Mouse (Mus musculus): Measurements from ENCODE around the gene Nxf2. TPM values are rescaled to one million over a fixed set of nuclear protein-coding genes. Genes with fewer than 3 reads are reported as not detected.
"Not testable (repeated sequence)": the region's sequence is repeated elsewhere in the genome, so short reads cannot be mapped to it uniquely, and the experiment has no call there.

Gene Nxf2
- polyA plus RNA-seq, 1 experiment from 2014 or later = 0.50 TPM

DNA sequence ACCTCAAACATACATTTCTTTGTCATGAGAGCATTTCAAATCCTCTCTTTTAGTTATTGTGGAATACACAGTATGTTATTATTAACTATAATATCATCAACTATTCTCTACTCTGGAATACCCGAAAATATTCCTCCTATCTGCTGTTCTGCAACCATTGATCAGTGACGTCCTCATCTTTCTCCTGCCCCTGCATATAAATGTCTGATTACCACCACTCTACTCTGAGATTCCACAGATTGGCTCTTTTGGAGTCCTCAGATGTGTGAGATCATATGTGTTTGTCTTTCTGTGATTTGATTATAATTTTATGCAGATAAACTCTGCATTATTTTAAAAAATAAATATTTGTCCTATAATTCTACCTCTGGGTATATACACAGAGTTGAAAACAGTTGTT is 48.8 kb downstream of the Nxf2 start:
- Histone ChIP-seq H3K4me3 (no peak overlapping the region), H3K4me1 (peaks cover 10% of the 10 kb centered on the region; the same call in 1 of the 2 replicates), H3K9ac (no peak overlapping the region), H3K36me3 (no peaks in the 10 kb centered on the region), H3K4me2 (peak overlapping the region; percentile 43; the same call in 1 of the 2 replicates), H3K27ac (peak overlapping the region; percentile 66; the same call in 1 of the 2 replicates), H3K27me3 (replicated peaks) (no peaks in the 10 kb centered on the region), H3K9me3 (replicated peaks) (no peaks in the 10 kb centered on the region)
- WGBS (ENCODE audit: insufficient replicate concordance) = 35% methylated on average over 2 of the region's 2 CpGs
- ATAC-seq = peak; percentile 60

DNA sequence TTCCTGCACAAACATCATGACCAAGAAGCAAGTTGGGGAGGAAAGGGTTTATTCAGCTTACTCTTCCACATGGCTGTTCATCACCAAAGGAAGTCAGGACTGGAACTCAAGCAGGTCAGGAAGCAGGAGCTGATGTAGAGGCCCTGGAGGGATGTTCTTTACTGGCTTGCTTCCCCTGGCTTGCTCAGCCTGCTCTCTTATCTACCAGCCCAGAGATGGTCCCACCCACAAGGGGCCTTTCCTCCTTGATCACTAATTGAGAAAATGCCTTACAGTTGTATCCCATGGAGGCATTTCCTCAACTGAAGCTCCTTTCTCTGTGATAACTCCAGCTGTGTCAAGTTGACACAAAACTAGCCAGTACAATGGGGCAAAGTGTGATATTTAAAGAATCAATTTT is 49.2 kb downstream of the Nxf2 start:
- H3K4me1 ChIP-seq; H3K27me3 ChIP-seq (replicated peaks); H3K4me3 ChIP-seq; H3K9ac ChIP-seq; H3K9me3 ChIP-seq (replicated peaks); H3K36me3 ChIP-seq: not testable (repeated sequence)
- H3K4me2 ChIP-seq = peak overlapping the region; percentile 43
- peak; percentile 97 for ATAC-seq
- H3K27ac ChIP-seq = peak overlapping the region; percentile 80

DNA sequence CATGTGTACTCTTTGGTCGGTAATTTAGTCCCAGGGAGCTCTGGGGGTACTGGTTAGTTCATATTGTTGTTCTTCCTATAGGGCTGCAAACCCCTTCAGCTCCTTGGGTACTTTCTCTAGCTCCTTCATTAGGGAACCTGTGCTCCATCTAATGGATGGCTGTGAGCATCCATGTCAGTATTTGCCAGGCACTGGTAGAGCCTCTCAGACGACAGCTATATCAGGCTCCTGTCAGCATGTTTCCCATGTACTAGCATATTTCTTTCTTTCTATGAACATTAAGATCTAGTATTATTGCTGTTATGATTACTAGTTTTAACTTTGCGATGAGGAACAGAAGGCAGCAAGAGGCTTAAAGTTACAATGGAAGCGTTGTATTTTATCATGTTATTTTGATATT is 49.7 kb downstream of the Nxf2 start:
- peak; percentile 77 for ATAC-seq
- peak overlapping the region; percentile 80 for H3K27ac ChIP-seq

DNA sequence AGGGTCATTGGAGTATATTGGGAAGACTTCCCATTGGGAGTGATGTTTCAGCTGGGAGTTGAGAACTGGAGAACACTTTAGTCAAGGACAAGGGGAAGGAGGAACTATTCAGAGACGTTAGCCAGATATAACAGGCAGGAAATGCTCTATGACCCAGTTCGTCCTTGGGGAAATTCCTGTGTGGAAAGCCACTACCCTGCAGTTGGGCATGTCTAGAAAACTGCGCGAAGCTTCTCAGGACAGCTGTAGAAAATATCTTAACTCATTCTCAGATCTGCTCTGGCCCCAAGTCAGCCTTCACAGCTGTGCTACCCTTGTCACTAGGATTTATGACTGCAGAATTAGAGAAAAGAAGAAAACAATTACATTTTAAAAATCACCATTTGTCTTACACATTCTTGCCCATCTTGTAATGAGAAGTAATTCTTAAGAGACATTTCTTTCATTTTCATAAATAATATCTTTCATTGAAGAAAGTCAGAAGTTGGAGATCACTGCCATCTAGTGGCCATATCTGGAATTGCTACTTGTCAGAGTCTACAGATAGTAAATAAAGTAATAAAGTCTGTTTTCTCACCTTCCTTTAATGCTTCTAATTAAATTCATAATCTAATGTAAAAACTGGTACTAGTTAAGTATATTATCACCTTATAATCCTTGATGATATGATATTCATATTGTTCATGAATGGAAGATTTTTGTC is 51.2 kb downstream of the Nxf2 start:
- H3K9ac ChIP-seq = no peak overlapping the region; the same call in 1 of the 2 replicates
- H3K36me3 ChIP-seq = no peaks in the 10 kb centered on the region
- no peak overlapping the region for H3K4me2 ChIP-seq
- H3K27me3 ChIP-seq (replicated peaks) = no peaks in the 10 kb centered on the region
- 0 out of 2 replicates have a peak overlapping the region, but pooled peaks have one; percentile 25 for H3K27ac ChIP-seq
- H3K9me3 ChIP-seq (replicated peaks) = no peaks in the 10 kb centered on the region
- no peak for ATAC-seq
- peaks cover 10% of the 10 kb centered on the region; the same call in 1 of the 2 replicates for H3K4me1 ChIP-seq
- H3K4me3 ChIP-seq = no peak overlapping the region
- WGBS (ENCODE audit: insufficient replicate concordance) = 12% methylated on average over 4 of the region's 4 CpGs

More for the DNA sequence above, 49.7 kb downstream of the Nxf2 start:
- H3K9me3 ChIP-seq (replicated peaks) = no peaks in the 10 kb centered on the region
- H3K27me3 ChIP-seq (replicated peaks) = no peaks in the 10 kb centered on the region
- peak overlapping the region; percentile 15; the same call in 1 of the 2 replicates for H3K4me3 ChIP-seq
- H3K4me2 ChIP-seq = peak overlapping the region; percentile 43
- H3K4me1 ChIP-seq = peaks cover 10% of the 10 kb centered on the region; the same call in 1 of the 2 replicates
- H3K9ac ChIP-seq = 0 out of 2 replicates have a peak overlapping the region, but pooled peaks have one; percentile 22
- no peaks in the 10 kb centered on the region for H3K36me3 ChIP-seq
- WGBS (ENCODE audit: insufficient replicate concordance) = 52% methylated on average over 4 of the region's 4 CpGs

DNA sequence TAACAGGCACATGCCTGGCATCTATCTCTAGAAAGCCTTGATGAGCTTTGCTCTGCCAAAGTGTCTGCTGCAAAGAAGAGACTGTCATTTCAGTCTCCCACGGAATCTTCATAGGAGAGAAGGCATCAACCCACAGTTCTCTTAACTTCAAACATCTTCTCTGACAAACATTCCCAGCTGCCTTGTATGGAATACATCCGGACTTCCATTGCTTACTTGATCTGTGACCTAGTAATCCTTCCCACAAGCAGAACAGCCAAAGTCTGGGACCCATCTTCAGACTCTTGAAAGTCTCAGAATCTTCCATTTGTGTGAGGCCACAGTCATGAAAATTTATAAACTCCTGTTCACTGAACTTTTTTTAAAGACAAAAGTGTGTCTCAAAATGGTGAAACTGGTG is 51.7 kb downstream of the Nxf2 start:
- H3K4me3 ChIP-seq = no peak overlapping the region
- no peaks in the 10 kb centered on the region for H3K9me3 ChIP-seq (replicated peaks)
- H3K4me2 ChIP-seq = no peak overlapping the region
- H3K27me3 ChIP-seq (replicated peaks) = no peaks in the 10 kb centered on the region
- no peak overlapping the region; the same call in 1 of the 2 replicates for H3K9ac ChIP-seq
- peaks cover 10% of the 10 kb centered on the region; the same call in 1 of the 2 replicates for H3K4me1 ChIP-seq
- WGBS (ENCODE audit: insufficient replicate concordance) = 57% methylated on average over 2 of the region's 2 CpGs
- ATAC-seq = no peak
- H3K27ac ChIP-seq = no peak overlapping the region
- no peaks in the 10 kb centered on the region for H3K36me3 ChIP-seq

DNA sequence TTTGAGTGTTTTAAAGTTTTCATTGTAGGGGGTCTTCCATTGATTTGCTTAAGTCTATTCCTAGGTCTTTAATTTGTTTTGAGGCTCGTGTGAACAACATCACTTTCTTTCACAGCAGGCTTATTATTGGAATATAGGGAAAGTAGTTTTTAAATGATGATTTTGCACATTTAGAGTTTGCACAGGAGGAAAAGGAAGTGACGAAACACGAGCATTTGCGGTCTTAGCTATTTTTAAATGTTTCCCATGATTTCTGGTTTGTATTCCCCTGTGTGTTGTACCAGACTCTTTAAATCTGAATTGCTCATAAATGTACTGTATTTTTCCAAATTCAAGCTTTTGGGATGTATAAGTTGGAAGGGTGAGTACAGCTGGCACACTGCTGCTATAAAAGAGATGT is 54.2 kb downstream of the Nxf2 start:
- Histone ChIP-seq H3K9ac (no peak overlapping the region), H3K27me3 (replicated peaks) (no peaks in the 10 kb centered on the region), H3K27ac (no peak overlapping the region), H3K4me1 (peaks cover 10% of the 10 kb centered on the region; the same call in 1 of the 2 replicates), H3K9me3 (replicated peaks) (no peaks in the 10 kb centered on the region), H3K4me2 (no peak overlapping the region), H3K4me3 (no peak overlapping the region), H3K36me3 (no peaks in the 10 kb centered on the region)
- WGBS (ENCODE audit: insufficient replicate concordance) = 54% methylated on average over 4 of the region's 4 CpGs
- ATAC-seq = no peak

Other genes starting within 250 kb of the Nxf2 start
- gene Armcx1, start 246.8 kb downstream of the Nxf2 start, polyA plus RNA-seq (2016; fragmentation: Nextera tagmentation; extraction: Ambion mirVana) = 11.4 and 11.6 TPM in 2 replicates
- gene Armcx6, start 213.3 kb downstream of the Nxf2 start, polyA plus RNA-seq (2016; fragmentation: Nextera tagmentation; extraction: Ambion mirVana) = 7.2 and 8.1 TPM in 2 replicates
- 22.1 and 22.8 TPM in 2 replicates for gene Armcx3, start 208.2 kb downstream of the Nxf2 start, polyA plus RNA-seq (2016; fragmentation: Nextera tagmentation; extraction: Ambion mirVana)
- gene Armcx2, start 155.5 kb downstream of the Nxf2 start, polyA plus RNA-seq (2016; fragmentation: Nextera tagmentation; extraction: Ambion mirVana) = 17.8 and 20.3 TPM in 2 replicates
- gene Zmat1, start 44.5 kb upstream of the Nxf2 start, polyA plus RNA-seq (2016; fragmentation: Nextera tagmentation; extraction: Ambion mirVana) = 1.5 and 1.7 TPM in 2 replicates
- not detected in 2 replicates for gene Gm15023, start 212.9 kb upstream of the Nxf2 start, polyA plus RNA-seq (2016; fragmentation: Nextera tagmentation; extraction: Ambion mirVana)
- gene Tceal6, start 245.9 kb upstream of the Nxf2 start, polyA plus RNA-seq (2016; fragmentation: Nextera tagmentation; extraction: Ambion mirVana) = 0.18 TPM in 1 of 2 replicates, not detected in the other